Mouse (Mus musculus): ENCODE results near the gene Slc51a.
"Not testable (repeated sequence)": the region's sequence is repeated elsewhere in the genome, so short reads cannot be mapped to it uniquely, and the experiment has no call there.

The Slc51a gene

GRCm38 (mm10) chr16:32464908-32465307 lies 22.8 kb downstream of the Slc51a start:
- DNase-seq, result no peak

- no peak for DNase-seq
Observed at GRCm38 (mm10) chr16:32463426-32463825, 24.3 kb downstream of the Slc51a start.

GRCm38 (mm10) chr16:32462950-32463349 lies 24.7 kb downstream of the Slc51a start:
- no peak for DNase-seq

GRCm38 (mm10) chr16:32461713-32462112 lies 26.0 kb downstream of the Slc51a start:
- DNase-seq, result no peak

- DNase-seq, result no peak
Observed at GRCm38 (mm10) chr16:32460518-32460917, 27.2 kb downstream of the Slc51a start.

GRCm38 (mm10) chr16:32457589-32458386 lies 29.9 kb downstream of the Slc51a start:
- DNase-seq, result peak; percentile 70

- DNase-seq, result no peak
Observed at GRCm38 (mm10) chr16:32456761-32457160, 30.9 kb downstream of the Slc51a start.

GRCm38 (mm10) chr16:32456086-32456485 lies 31.6 kb downstream of the Slc51a start:
- DNase-seq, result no peak

- DNase-seq, result no peak
Observed at GRCm38 (mm10) chr16:32454646-32455045, 33.0 kb downstream of the Slc51a start.

- no peak for DNase-seq
Observed at GRCm38 (mm10) chr16:32453102-32453501, 34.6 kb downstream of the Slc51a start.

- DNase-seq, result no peak
Observed at GRCm38 (mm10) chr16:32450133-32450532, 37.5 kb downstream of the Slc51a start.

GRCm38 (mm10) chr16:32449665-32450064 lies 38.0 kb downstream of the Slc51a start:
- DNase-seq, result no peak

- no peak for DNase-seq
Observed at GRCm38 (mm10) chr16:32446563-32447138, 41.0 kb downstream of the Slc51a start.

- DNase-seq, result peak; percentile 31
Observed at GRCm38 (mm10) chr16:32445558-32445957, 42.1 kb downstream of the Slc51a start.

- DNase-seq, result not testable (repeated sequence)
Observed at GRCm38 (mm10) chr16:32444615-32445014, 43.1 kb downstream of the Slc51a start.

- DNase-seq, result no peak
Observed at GRCm38 (mm10) chr16:32441432-32441831, 46.2 kb downstream of the Slc51a start.

GRCm38 (mm10) chr16:32437266-32437665 lies 50.4 kb downstream of the Slc51a start:
- no peak for DNase-seq

GRCm38 (mm10) chr16:32436657-32437056 lies 51.0 kb downstream of the Slc51a start:
- no peak for DNase-seq

- DNase-seq, result no peak
Observed at GRCm38 (mm10) chr16:32434691-32435090, 53.0 kb downstream of the Slc51a start.

GRCm38 (mm10) chr16:32434066-32434465 lies 53.6 kb downstream of the Slc51a start:
- DNase-seq, result no peak

GRCm38 (mm10) chr16:32433138-32433537 lies 54.5 kb downstream of the Slc51a start:
- DNase-seq, result no peak

- no peak for DNase-seq
Observed at GRCm38 (mm10) chr16:32431926-32432325, 55.8 kb downstream of the Slc51a start.

- DNase-seq, result no peak
Observed at GRCm38 (mm10) chr16:32431047-32431591, 56.6 kb downstream of the Slc51a start.

- peak; percentile 92 for DNase-seq
Observed at GRCm38 (mm10) chr16:32430474-32431046, 57.1 kb downstream of the Slc51a start, which contains the start of gene Pcyt1a. Pcyt1a (plus strand) TSS chr16:32430921.

All from kidney, adult 18-20 months (tissue).